Mouse (Mus musculus) erythroblast, embryonic 14.5 days (primary cell): ENCODE results near the gene Pa2g4.

ENCODE experiments used
- GATA1 ChIP-seq: IDR thresholded peaks from 2 replicates; pipeline ENCODE4 v1.6.1; 2012; ENCODE audit warnings: low read length, inconsistent platforms, mixed read lengths
- TAL1 ChIP-seq: IDR thresholded peaks from 3 replicates; pipeline ENCODE4 v1.6.1; 2012; ENCODE audit warnings: low read length, inconsistent platforms, mixed read lengths

GRCm38 (mm10) chr10:128591436-128591835, 25.6 kb upstream of the Pa2g4 start:
- TF ChIP-seq TAL1 (no peak), GATA1 (no peak)
